Mouse (Mus musculus): ENCODE data around the gene Taar2.

Taar2 gene

DNA sequence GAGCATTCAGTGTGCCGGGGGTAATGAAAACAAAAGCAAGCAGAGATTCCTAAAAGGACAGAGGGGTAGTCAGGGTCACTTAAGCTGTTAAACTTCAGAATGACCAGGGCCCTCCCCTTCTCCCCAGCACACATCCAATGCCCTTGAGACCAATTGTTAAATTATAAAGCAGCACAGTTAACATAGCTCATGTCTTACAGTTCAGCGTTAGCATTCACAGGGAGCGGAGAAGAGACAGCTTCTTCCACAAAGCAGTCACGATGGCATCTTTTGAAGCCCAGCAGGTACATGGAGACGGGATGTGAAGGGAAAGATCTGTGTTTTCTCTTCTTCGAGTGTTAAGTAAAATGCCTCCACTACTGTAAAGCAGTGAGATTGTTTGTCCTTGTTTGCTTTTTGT lies at the start of gene Taar2:
Taar2 (plus strand) TSS at position 261 of the 400 bp plus-strand sequence.
- DNase-seq, result no peak

GRCm38 (mm10) chr10:23892987-23893386 lies 45.4 kb upstream of the Taar2 start:
- no peak for DNase-seq

GRCm38 (mm10) chr10:23894601-23895349 lies 43.6 kb upstream of the Taar2 start, which contains the start of gene Vnn1:
Vnn1 (plus strand) TSS chr10:23894688.
- DNase-seq, result peak; percentile 67 to 78

- DNase-seq, result peak; percentile 49 to 58
Observed at GRCm38 (mm10) chr10:23895376-23895775, 43.0 kb upstream of the Taar2 start.

- no peak for DNase-seq
Observed at GRCm38 (mm10) chr10:23901119-23901518, 37.3 kb upstream of the Taar2 start.

DNA sequence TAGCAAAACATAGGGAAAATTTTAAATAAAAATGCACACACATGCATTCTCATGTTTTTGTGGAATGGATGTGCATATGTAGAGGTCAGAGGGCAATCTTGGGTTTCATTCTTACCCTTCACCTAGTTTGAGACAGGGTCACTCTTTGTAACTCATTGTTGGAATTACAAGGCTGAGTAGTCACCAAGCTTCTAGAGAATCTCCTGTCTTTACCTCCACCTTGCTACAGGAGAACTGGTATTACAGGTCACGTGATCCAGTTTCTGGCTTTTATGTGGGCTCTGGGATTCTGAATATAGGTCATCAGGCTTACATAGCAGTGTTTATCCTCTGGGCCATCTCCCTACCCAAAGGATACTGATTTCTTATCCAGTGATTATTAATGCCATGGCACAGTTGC lies 32.7 kb upstream of the Taar2 start:
- DNase-seq, result peak in 1 of 2 experiments; percentile 56

- no peak for DNase-seq
Observed at GRCm38 (mm10) chr10:23920056-23920455, 18.3 kb upstream of the Taar2 start, which contains the start of gene Taar1. Taar1 (plus strand) TSS chr10:23920356.

DNA sequence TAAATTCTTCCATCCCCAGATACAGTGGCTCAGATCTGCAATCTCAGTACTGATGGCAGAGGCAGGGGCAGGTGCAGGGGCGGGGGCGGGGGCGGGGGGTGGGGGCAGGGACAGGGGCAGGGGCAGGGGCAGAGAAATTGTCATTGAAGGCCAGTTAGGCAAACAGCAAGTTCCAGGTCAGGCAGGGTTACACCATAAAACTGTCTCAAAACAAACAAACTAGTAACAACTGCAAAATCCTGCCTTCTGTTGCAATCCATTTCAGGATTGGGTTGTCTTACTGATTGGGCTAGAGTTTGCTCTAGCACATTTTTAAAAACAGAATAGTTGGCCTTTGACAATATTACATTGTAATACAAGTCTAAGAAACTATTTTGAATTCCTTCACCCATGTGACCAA lies 15.9 kb upstream of the Taar2 start:
- peak in 1 of 2 experiments; percentile 6 for DNase-seq

- no peak for DNase-seq
Observed at GRCm38 (mm10) chr10:23923941-23924340, 14.4 kb upstream of the Taar2 start.

DNA sequence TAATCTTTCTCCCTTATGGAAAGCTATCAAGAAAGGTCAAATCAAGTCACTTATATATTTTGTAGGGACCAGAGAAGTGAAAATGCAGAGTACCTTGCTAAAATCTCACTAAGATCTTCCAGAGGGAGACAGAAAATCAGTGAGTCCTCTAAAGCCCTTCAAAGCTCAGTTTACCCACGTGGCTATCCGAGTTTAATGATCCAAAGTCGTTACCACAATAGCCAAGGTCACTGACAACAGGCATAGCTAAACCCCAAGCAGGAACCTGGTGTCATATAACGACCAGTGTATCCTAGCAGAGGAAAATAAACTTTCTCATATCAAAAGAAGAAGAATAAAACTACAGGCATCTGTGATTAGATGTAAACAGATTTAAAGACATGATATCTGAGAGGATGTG lies 759 bp upstream of the Taar2 start:
- DNase-seq, result no peak

- peak in 1 of 2 experiments; percentile 42 for DNase-seq
Observed at GRCm38 (mm10) chr10:23942465-23942864, 4.1 kb downstream of the Taar2 start.

- peak in 1 of 2 experiments; percentile 6 for DNase-seq
Observed at GRCm38 (mm10) chr10:23948026-23948425, 9.7 kb downstream of the Taar2 start.

GRCm38 (mm10) chr10:23949508-23950005 lies 11.2 kb downstream of the Taar2 start, which contains the start of gene Taar3:
Taar3 (plus strand) TSS chr10:23949558.
- no peak for DNase-seq

GRCm38 (mm10) chr10:23951714-23952113 lies 13.3 kb downstream of the Taar2 start:
- no peak for DNase-seq

- peak; percentile 63 to 72 for DNase-seq
Observed at GRCm38 (mm10) chr10:23959071-23959470, 20.7 kb downstream of the Taar2 start.

- no peak for DNase-seq
Observed at GRCm38 (mm10) chr10:23960444-23960915, 22.1 kb downstream of the Taar2 start, which contains the start of gene Taar4. Taar4 (plus strand) TSS chr10:23960494.

- peak in 1 of 2 experiments; percentile 7 for DNase-seq
Observed at GRCm38 (mm10) chr10:23963444-23963843, 25.1 kb downstream of the Taar2 start.

DNA sequence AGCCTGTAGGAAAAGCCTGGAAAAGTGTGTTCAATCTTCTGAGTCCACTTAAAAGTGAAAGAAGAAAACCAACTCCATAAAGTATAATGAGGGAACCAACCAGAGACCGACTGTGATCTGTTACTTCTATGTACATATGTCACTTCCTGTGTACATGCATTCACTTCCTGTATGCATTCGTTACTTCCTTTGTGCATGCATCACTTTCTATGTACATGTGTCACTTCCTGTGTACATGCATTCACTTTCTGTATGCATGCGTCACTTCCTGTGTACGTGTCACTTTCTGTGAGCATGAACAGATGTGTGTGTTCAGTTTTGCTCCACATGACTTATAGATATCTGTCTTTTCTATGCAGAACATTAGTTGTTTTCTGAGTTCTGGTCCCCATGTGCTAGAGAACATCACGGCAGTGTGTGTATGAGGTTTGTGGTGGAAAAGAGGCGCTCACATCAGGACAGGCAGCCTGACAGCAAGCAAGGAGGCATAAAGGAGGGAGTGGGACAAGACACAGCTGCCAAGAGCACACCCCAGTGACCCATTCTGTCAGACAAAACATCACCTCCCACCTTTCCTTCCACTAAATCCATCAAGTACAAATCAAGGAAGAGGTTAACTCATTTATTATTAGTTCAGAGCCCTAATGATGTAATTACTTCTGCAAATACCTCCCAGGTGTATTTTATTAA lies 26.7 kb downstream of the Taar2 start:
- DNase-seq, result no peak

DNA sequence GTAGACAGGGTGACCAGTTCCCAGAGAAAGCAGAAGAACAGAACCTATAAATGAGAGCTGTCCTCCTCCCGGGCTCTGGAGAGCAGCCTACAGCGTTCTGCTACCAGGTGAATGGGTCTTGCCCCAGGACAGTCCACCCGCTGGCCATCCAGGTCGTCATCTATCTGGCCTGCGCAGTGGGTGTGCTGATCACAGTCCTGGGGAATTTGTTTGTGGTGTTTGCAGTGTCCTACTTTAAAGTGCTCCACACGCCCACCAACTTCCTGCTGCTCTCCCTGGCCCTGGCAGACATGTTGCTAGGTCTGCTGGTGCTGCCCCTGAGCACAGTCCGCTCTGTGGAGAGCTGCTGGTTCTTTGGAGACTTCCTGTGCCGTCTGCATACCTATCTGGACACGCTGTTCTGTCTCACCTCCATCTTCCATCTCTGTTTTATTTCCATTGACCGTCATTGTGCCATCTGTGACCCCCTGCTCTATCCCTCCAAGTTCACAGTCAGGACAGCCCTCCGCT lies 32.3 kb downstream of the Taar2 start, which contains the start of gene Taar5:
Taar5 (plus strand) TSS at position 51 of the 510 bp plus-strand sequence.
- DNase-seq, result no peak

GRCm38 (mm10) chr10:23971256-23971655 lies 32.9 kb downstream of the Taar2 start:
- DNase-seq, result no peak

DNA sequence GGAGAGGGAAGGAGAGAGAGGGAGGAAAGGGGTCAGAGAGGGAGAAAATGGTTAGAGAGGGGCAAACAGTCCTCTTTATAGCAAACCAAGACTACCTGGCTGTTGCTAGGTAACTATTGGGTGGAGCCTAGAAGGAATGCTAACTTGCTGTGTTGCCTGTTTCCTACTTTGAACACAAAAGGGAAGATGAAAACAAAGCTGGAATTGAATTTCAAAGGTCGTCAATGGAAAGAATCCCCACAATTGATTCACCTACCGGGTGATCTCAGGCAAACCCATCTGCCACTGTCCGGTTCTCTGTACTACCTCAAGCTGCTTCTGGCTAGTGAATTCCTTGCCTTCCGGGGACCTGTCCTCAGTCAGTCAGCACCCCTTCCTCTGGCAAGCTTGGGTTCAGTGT lies 39.6 kb downstream of the Taar2 start:
- no peak for DNase-seq

DNA sequence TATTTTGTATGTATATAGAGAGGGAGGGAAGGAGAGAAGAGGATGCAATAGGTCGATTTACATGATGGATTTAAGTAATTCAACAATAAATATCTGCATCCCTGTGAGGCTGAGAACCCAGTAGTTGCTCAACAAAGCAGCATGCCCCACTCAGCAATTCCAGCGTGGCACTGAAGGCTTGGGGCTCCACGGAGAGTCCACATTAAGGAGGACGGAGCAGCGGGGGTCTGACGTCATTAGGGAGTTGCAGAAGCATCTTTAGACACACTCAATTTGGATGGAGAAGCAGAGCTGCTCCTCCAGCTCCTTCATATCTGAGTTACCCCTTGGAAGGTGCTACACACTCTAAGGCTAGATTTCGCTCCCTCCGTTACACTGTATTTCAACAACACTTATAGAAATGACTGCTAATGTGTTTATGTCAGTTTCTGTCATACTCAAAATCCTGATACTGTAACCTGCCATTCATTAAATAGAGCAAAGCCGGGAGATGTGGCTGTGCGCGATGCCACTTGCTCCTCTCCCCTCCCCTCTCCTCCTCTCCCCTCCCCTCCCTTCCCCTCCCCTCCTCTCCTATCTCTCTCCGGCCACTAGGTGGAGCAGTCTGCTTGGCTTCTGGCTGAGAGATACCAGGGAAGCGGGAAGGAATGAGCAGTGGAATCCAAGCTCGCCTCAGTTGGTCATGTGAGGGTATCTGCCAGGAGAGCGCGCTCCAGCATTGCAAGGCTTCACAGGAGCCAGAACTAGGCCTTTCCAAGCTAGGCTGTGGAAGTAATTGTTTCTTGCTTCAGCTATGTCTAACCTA lies 40.7 kb downstream of the Taar2 start:
- peak; percentile 81 to 87 for DNase-seq

All from kidney, postnatal 36 days (tissue).